Mouse (Mus musculus): ENCODE results near the gene Dusp18. TPM values are rescaled to one million over a fixed set of nuclear protein-coding genes. Genes with fewer than 3 reads are reported as not detected.

Gene Dusp18
- total and polyA plus RNA-seq, 2 experiments from 2014 or later: 23.7 to 24.1 TPM

- Histone ChIP-seq H3K4me3 (ENCODE audit: low read depth, low read length) (peak overlapping the region; percentile 56), H3K4me2 (ENCODE audit: low read depth, low read length, poor library complexity, severe bottlenecking) (peak overlapping the region; percentile 95), H3K27ac (ENCODE audit: low read depth, low read length) (peak overlapping the region; percentile 82), H3K9ac (replicated peaks; ENCODE audit: low read length, poor library complexity, severe bottlenecking) (peak overlapping the region; percentile 76), H3K36me3 (ENCODE audit: insufficient read depth, low read length) (no peaks in the 10 kb centered on the region), H3K9me3 (ENCODE audit: low read length) (no peaks in the 10 kb centered on the region), H3K4me1 (ENCODE audit: insufficient read depth, low read length) (peaks cover 32% of the 10 kb centered on the region), H3K27me3 (ENCODE audit: insufficient read depth, low read length) (no peaks in the 10 kb centered on the region)
- ATAC-seq (ENCODE audit: low FRiP score) (peak; percentile 89), DNase-seq (ENCODE audit: low spot score) (peak; percentile 93)
- TF ChIP-seq CTCF (IDR thresholded peaks at IDR 0.05): no peak
- WGBS: under 1% methylated on average over 65 of the region's 65 CpGs
These were observed 18.5 kb downstream of the Dusp18 start for GRCm38 (mm10) chr11:3913316-3914108.

- peak; percentile 97 for TF ChIP-seq CTCF (IDR thresholded peaks at IDR 0.05)
- Histone ChIP-seq H3K4me3 (ENCODE audit: low read depth, low read length) (peak within 1 kb of the TSS; percentile 56), H3K27me3 (ENCODE audit: insufficient read depth, low read length) (no peaks in the 10 kb centered on the region), H3K9ac (replicated peaks; ENCODE audit: low read length, poor library complexity, severe bottlenecking) (peak within 1 kb of the TSS; percentile 76), H3K27ac (ENCODE audit: low read depth, low read length) (peak within 1 kb of the TSS; percentile 82), H3K4me2 (ENCODE audit: low read depth, low read length, poor library complexity, severe bottlenecking) (peak within 1 kb of the TSS; percentile 95), H3K9me3 (ENCODE audit: low read length) (no peaks in the 10 kb centered on the region), H3K36me3 (ENCODE audit: insufficient read depth, low read length) (no peaks in the 10 kb centered on the region), H3K4me1 (ENCODE audit: insufficient read depth, low read length) (peaks cover 25% of the 10 kb centered on the region)
- ATAC-seq (ENCODE audit: low FRiP score) (peak; percentile 59), DNase-seq (ENCODE audit: low spot score) (peak; percentile 86)
- WGBS: under 1% methylated on average over 28 of the region's 28 CpGs
These were observed 19.2 kb downstream of the Dusp18 start, which contains the start of gene Slc35e4 for GRCm38 (mm10) chr11:3914109-3914840. Gene Slc35e4, minus strand, starts transcription at chr11:3914664.

- ATAC-seq (ENCODE audit: low FRiP score): no peak
- WGBS: 56% methylated on average over 1 of the region's 1 CpGs
- Histone ChIP-seq H3K9ac (replicated peaks; ENCODE audit: low read length, poor library complexity, severe bottlenecking) (no peak overlapping the region), H3K4me3 (ENCODE audit: low read depth, low read length) (no peak overlapping the region), H3K9me3 (ENCODE audit: low read length) (no peaks in the 10 kb centered on the region), H3K27me3 (ENCODE audit: insufficient read depth, low read length) (no peaks in the 10 kb centered on the region), H3K4me1 (ENCODE audit: insufficient read depth, low read length) (no peaks in the 10 kb centered on the region), H3K4me2 (ENCODE audit: low read depth, low read length, poor library complexity, severe bottlenecking) (no peak overlapping the region), H3K27ac (ENCODE audit: low read depth, low read length) (no peak overlapping the region), H3K36me3 (ENCODE audit: insufficient read depth, low read length) (0 out of 2 replicates have a peak, but pooled peaks cover 2% of the 10 kb centered on the region)
- peak; percentile 66 for TF ChIP-seq CTCF (IDR thresholded peaks at IDR 0.05)
- peak; percentile 58 for DNase-seq (ENCODE audit: low spot score)
These were observed 23.7 kb downstream of the Dusp18 start for GRCm38 (mm10) chr11:3918738-3919137.

GRCm38 (mm10) chr11:3920476-3920875, 25.4 kb downstream of the Dusp18 start:
- no peak for ATAC-seq (ENCODE audit: low FRiP score)
- no peak for DNase-seq (ENCODE audit: low spot score)
- no peaks in the 10 kb centered on the region for H3K4me1 ChIP-seq (ENCODE audit: insufficient read depth, low read length)

GRCm38 (mm10) chr11:3921281-3921850, 26.3 kb downstream of the Dusp18 start:
- WGBS: 30% methylated on average over 8 of the region's 8 CpGs
- H3K4me2 ChIP-seq (ENCODE audit: low read depth, low read length, poor library complexity, severe bottlenecking): no peak overlapping the region
- no peak overlapping the region for H3K27ac ChIP-seq (ENCODE audit: low read depth, low read length)
- DNase-seq (ENCODE audit: low spot score) (peak; percentile 66), ATAC-seq (ENCODE audit: low FRiP score) (no peak)
- peak; percentile 84 for TF ChIP-seq CTCF (IDR thresholded peaks at IDR 0.05)
- H3K27me3 ChIP-seq (ENCODE audit: insufficient read depth, low read length): no peaks in the 10 kb centered on the region
- no peak overlapping the region for H3K9ac ChIP-seq (replicated peaks; ENCODE audit: low read length, poor library complexity, severe bottlenecking)
- H3K4me3 ChIP-seq (ENCODE audit: low read depth, low read length): no peak overlapping the region
- H3K4me1 ChIP-seq (ENCODE audit: insufficient read depth, low read length): no peaks in the 10 kb centered on the region
- H3K36me3 ChIP-seq (ENCODE audit: insufficient read depth, low read length): 0 out of 2 replicates have a peak, but pooled peaks cover 2% of the 10 kb centered on the region
- no peaks in the 10 kb centered on the region for H3K9me3 ChIP-seq (ENCODE audit: low read length)

More at GRCm38 (mm10) chr11:3920476-3920875, 25.4 kb downstream of the Dusp18 start:
- WGBS: 91% methylated on average over 7 of the region's 7 CpGs
- H3K4me3 ChIP-seq (ENCODE audit: low read depth, low read length): no peak overlapping the region
- TF ChIP-seq CTCF (IDR thresholded peaks at IDR 0.05): no peak
- 0 out of 2 replicates have a peak, but pooled peaks cover 2% of the 10 kb centered on the region for H3K36me3 ChIP-seq (ENCODE audit: insufficient read depth, low read length)
- H3K9ac ChIP-seq (replicated peaks; ENCODE audit: low read length, poor library complexity, severe bottlenecking): no peak overlapping the region
- no peak overlapping the region for H3K4me2 ChIP-seq (ENCODE audit: low read depth, low read length, poor library complexity, severe bottlenecking)
- H3K9me3 ChIP-seq (ENCODE audit: low read length): no peaks in the 10 kb centered on the region
- H3K27ac ChIP-seq (ENCODE audit: low read depth, low read length): no peak overlapping the region
- no peaks in the 10 kb centered on the region for H3K27me3 ChIP-seq (ENCODE audit: insufficient read depth, low read length)

Data from midbrain, postnatal 0 days (tissue).